Mouse (Mus musculus) liver, embryonic 14.5 days (tissue): Measurements from ENCODE around the gene Zfp607b. TPM values are rescaled to one million over a fixed set of nuclear protein-coding genes. Genes with fewer than 3 reads are reported as not detected.

ENCODE experiments used
- ATAC-seq: fragments of 200-750 bp; cut with Nextera tagmentation; 2 replicates; pipeline ENCODE4 v1.8.0; 2017; ENCODE audit warnings: moderate number of reproducible peaks, mild to moderate bottlenecking, moderate library complexity; ENCODE audit not compliant: insufficient read depth
- DNase-seq, 3 experiments: peaks; one replicate each; pipeline ENCODE4 v3.0.0-alpha.2; 2012 to 2013; ENCODE audit warnings: low read depth in 3 of 3, low spot score in 3 of 3
- H3K27ac ChIP-seq: fragments of 300-500 bp; sonication (generic); 2 replicates; pipeline ENCODE4 v1.5.1; 2014; ENCODE audit warnings: moderate library complexity, mild to moderate bottlenecking, control low read depth, inconsistent platforms
- H3K27me3 ChIP-seq: fragments of 300-500 bp; sonication (generic); 2 replicates; pipeline ENCODE4 v1.6.1; 2014; ENCODE audit warnings: mild to moderate bottlenecking, low read length, moderate library complexity; ENCODE audit not compliant: control insufficient read depth, insufficient read depth
- H3K36me3 ChIP-seq: fragments of 300-500 bp; sonication (generic); replicated peaks from 2 replicates; pipeline ENCODE4 v1.6.1; 2014; ENCODE audit warnings: low read depth; ENCODE audit not compliant: control insufficient read depth, insufficient read depth
- H3K4me1 ChIP-seq, 2 experiments: fragments of 200-500 bp in 1 of 2; fragments of 300-500 bp in 1 of 2; sonication (generic) in 1 of 2; replicated peaks; 2 replicates each; pipeline ENCODE4 v1.6.1; 2012 to 2014; ENCODE audit warnings: antibody characterized with exemption in 1 of 2, inconsistent platforms in 1 of 2, low read length in 1 of 2; ENCODE audit not compliant: control insufficient read depth in 2 of 2, insufficient read depth in 2 of 2
- H3K4me2 ChIP-seq: fragments of 300-500 bp; sonication (generic); 2 replicates; pipeline ENCODE4 v1.6.1; 2014; ENCODE audit warnings: low read depth, mild to moderate bottlenecking, control low read depth, moderate library complexity
- H3K4me3 ChIP-seq, 2 experiments: fragments of 200-500 bp in 1 of 2; fragments of 300-500 bp in 1 of 2; sonication (generic) in 1 of 2; 2 replicates each; pipeline ENCODE4 v1.5.1; 2012 to 2014; ENCODE audit warnings: low read depth in 2 of 2, low read length in 2 of 2, mild to moderate bottlenecking in 2 of 2, control low read depth in 1 of 2, inconsistent platforms in 1 of 2, moderate library complexity in 1 of 2; ENCODE audit not compliant: insufficient read depth in 1 of 2
- H3K9ac ChIP-seq: fragments of 300-500 bp; sonication (generic); replicated peaks from 2 replicates; pipeline ENCODE4 v1.6.1; 2014; ENCODE audit warnings: mild to moderate bottlenecking, control low read depth, moderate library complexity
- H3K9me3 ChIP-seq: fragments of 300-500 bp; sonication (generic); 2 replicates; pipeline ENCODE4 v1.6.1; 2016; ENCODE audit warnings: low read length, mixed read lengths; ENCODE audit not compliant: control insufficient read depth
- CTCF ChIP-seq: IDR thresholded peaks from 2 replicates; pipeline ENCODE4 v1.5.1; 2016; ENCODE audit warnings: antibody characterized with exemption, low read depth, control low read depth
- EP300 ChIP-seq: IDR thresholded peaks from 2 replicates; pipeline ENCODE4 v1.6.1; 2016; ENCODE audit warnings: antibody characterized with exemption, low read depth
- WGBS: fragments of 180-500 bp; shearing (Covaris S2); extraction: QIAGEN DNeasy Blood & Tissue Kit; methylation state at CpG from one replicate; pipeline ENCODE4 v1.1.7; 2014; ENCODE audit not compliant: insufficient replicate concordance; 5-methylcytosine and 5-hydroxymethylcytosine counted together
- polyA plus RNA-seq, 2 experiments: library from polyadenylated mRNA; depleted of rRNA in 1 of 2; stranded (reverse) in 1 of 2; unstranded in 1 of 2; fragments of >200 nt; fragmentation: Nextera tagmentation in 1 of 2; extraction: Ambion mirVana in 1 of 2; gene quantifications; 2 replicates each; pipeline versions ENCODE4 v1.2.1 to v1.2.3; 2012 to 2014

The Zfp607b gene
- polyA plus RNA-seq, 2 experiments: 0.19 to 0.25 TPM

DNA sequence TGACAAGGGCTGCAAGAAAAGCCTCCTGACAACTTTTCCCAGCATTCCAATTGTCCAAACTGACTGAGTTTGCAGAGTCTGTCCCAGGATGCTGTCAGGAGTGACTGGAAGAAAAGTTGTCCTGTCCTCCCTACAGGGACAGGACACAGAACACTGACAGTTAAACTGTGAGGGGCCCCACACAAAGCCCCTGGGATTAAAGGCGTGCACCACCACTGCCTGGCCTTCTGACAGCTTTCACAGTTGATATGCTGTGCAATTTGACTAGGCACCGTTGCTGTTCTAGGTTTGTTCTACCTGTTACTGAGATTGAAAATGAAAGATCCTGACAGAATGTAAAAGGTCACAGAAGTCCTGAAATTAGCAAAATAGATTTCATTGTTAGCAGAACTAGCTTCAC lies 38.3 kb downstream of the Zfp607b start:
- H3K9ac ChIP-seq: no peak overlapping the region

DNA sequence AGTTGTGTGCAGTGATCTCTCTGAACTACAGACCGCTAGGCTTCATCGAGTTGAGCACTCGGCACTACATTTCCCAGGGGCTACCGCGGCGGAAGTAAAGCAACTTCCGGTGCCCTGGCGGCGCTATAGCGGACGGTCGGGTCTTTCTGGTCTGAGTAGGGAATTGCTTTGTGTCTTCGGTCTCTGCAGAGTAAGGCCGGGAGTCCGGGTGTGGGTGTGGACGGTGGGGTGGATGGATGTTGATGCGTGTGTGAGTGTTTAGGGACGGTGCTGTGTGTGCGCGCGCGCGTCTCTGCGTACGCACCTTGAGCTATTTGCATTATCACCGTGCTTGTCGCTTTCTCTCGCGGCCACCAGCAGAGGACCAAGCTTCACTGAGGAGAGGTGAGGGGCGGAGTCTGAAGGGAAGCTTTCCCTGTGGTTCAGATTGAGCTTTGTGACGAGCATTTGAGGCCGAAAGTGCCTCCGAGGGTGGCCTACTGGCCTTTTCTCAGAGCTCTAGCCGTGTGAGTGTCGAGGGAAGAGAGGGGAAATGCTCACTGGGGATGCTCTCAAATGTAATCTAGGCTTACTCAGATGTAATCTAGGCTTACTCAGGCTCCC lies 42.2 kb downstream of the Zfp607b start, which contains the start of gene Zfp60:
Gene Zfp60 (plus strand): TSS at position 109 of the 603 bp plus-strand sequence.
- DNase-seq (peak; percentile 62 to 70 (median 62)), ATAC-seq (peak; percentile 89)
- Histone ChIP-seq H3K27me3 (no peaks in the 10 kb centered on the region), H3K27ac (peak within 1 kb of the TSS; percentile 70), H3K36me3 (no peaks in the 10 kb centered on the region), H3K9me3 (no peaks in the 10 kb centered on the region), H3K4me3 (peak within 1 kb of the TSS; percentile 73 to 93), H3K4me1 (peaks cover 2 to 9% of the 10 kb centered on the region in 2 experiments), H3K9ac (peak within 1 kb of the TSS; percentile 73), H3K4me2 (peak within 1 kb of the TSS; percentile 73)
- TF ChIP-seq EP300 (no peak), CTCF (peak; percentile 70)
- WGBS: under 1% methylated on average over 35 of the region's 35 CpGs

More for the DNA sequence above, 38.3 kb downstream of the Zfp607b start:
- ATAC-seq: no peak
- Histone ChIP-seq H3K27me3 (no peaks in the 10 kb centered on the region), H3K36me3 (no peaks in the 10 kb centered on the region), H3K9me3 (no peaks in the 10 kb centered on the region), H3K4me2 (no peak overlapping the region), H3K4me1 (peaks cover 2 to 4% of the 10 kb centered on the region in 2 experiments), H3K4me3 (no peak overlapping the region), H3K27ac (no peak overlapping the region)
- 58% methylated on average over 2 of the region's 2 CpGs for WGBS
- TF ChIP-seq EP300 (no peak), CTCF (no peak)
- no peak for DNase-seq

DNA sequence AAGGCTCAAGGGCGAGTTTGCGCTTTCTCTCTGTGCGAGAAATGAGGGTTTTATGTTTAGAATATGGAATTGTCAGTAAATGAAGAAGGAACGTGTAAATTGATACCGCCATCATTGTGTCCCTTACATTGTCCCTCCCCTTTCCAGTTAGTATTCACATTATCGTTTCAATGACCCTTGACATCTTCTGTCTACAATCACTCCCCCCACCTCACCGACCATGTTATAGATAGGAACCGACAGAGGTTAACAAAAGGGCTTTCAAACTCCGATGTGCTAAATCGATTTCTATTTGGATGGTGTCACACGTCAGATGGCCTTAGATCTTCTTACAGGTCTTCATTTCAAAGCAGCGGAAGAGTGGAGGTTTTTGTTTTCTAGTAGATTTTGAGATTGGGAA lies 42.8 kb downstream of the Zfp607b start:
- TF ChIP-seq EP300 (no peak), CTCF (no peak)
- Histone ChIP-seq H3K9me3 (no peaks in the 10 kb centered on the region), H3K36me3 (no peaks in the 10 kb centered on the region), H3K4me3 (peak overlapping the region; percentile 73 to 93), H3K9ac (peak overlapping the region; percentile 73), H3K27ac (no peak overlapping the region; the same call in 1 of the 2 replicates), H3K4me2 (peak overlapping the region; percentile 73), H3K4me1 (peaks cover 2 to 9% of the 10 kb centered on the region in 2 experiments), H3K27me3 (no peaks in the 10 kb centered on the region)
- WGBS: 19% methylated on average over 12 of the region's 12 CpGs
- ATAC-seq (no peak), DNase-seq (no peak)

DNA sequence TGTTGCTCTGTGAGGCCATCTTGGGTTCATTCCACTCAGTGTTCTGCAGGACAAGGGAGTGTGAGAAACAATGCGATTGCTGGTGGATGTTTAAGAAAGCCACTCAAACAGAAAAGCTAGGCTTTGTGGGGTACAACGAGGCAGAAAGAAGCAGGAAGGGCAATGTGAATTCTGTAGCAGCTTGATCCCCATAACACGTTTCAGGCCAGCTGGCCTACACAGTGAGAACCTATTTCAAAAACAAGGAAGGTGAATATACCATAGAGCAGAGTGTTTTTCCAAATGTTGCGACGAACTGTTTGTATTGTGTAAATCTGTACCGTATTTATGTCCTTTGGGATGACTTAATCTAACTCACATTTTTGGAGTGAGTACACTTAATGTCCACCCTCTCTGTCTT lies 43.4 kb downstream of the Zfp607b start:
- Histone ChIP-seq H3K4me2 (peak overlapping the region; percentile 73), H3K4me1 (peaks cover 2 to 9% of the 10 kb centered on the region in 2 experiments), H3K4me3 (no peak overlapping the region; a peak in 1 of 4 replicates), H3K9ac (no peak overlapping the region), H3K9me3 (no peaks in the 10 kb centered on the region), H3K27ac (no peak overlapping the region), H3K27me3 (no peaks in the 10 kb centered on the region), H3K36me3 (no peaks in the 10 kb centered on the region)
- 84% methylated on average over 6 of the region's 6 CpGs for WGBS
- DNase-seq (no peak), ATAC-seq (no peak)
- TF ChIP-seq CTCF (no peak), EP300 (no peak)

DNA sequence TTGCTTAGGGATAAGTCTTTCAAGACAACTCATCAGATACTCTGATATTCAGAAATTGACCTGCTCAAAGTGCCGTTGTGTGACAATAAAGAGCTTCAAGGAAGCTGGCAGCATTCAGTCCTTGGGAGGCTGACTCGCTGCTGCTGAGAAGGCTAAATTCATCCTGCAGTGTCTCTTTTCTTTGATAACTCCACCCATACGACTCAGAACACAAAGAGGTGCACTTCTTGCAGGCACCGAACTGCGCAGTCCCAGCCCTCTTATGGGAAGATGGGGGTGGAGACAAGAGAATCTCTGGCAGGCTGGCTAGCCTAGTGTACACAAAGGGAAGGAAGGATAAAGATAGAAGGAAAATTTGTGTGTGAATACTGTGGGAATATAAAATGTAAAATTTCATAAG lies 46.3 kb downstream of the Zfp607b start:
- peaks cover 11% of the 10 kb centered on the region for H3K36me3 ChIP-seq
- H3K4me2 ChIP-seq: no peak overlapping the region
- H3K27me3 ChIP-seq: no peaks in the 10 kb centered on the region
- TF ChIP-seq CTCF (no peak), EP300 (no peak)
- ATAC-seq (no peak), DNase-seq (no peak)
- WGBS: 79% methylated on average over 5 of the region's 5 CpGs
- H3K4me1 ChIP-seq: peaks cover 2 to 9% of the 10 kb centered on the region in 2 experiments
- no peak overlapping the region for H3K27ac ChIP-seq
- H3K4me3 ChIP-seq: no peak overlapping the region
- no peaks in the 10 kb centered on the region for H3K9me3 ChIP-seq
- H3K9ac ChIP-seq: no peak overlapping the region

Other genes starting within 250 kb of the Zfp607b start
- gene Sptbn4, start 241.7 kb upstream of the Zfp607b start, polyA plus RNA-seq (2012; rRNA removed): 0.06 TPM in 2 replicates
- 0.05 and 0.06 TPM in 2 replicates for gene Sptbn4, start 241.7 kb upstream of the Zfp607b start, polyA plus RNA-seq (2014; fragmentation: Nextera tagmentation; extraction: Ambion mirVana)
- gene Blvrb, start 241.4 kb upstream of the Zfp607b start, polyA plus RNA-seq (2012; rRNA removed): 673 and 878 TPM in 2 replicates
- 1,114 and 1,162 TPM in 2 replicates for gene Blvrb, start 241.4 kb upstream of the Zfp607b start, polyA plus RNA-seq (2014; fragmentation: Nextera tagmentation; extraction: Ambion mirVana)
- 22.6 and 24.0 TPM in 2 replicates for gene Sertad3, start 215.6 kb upstream of the Zfp607b start, polyA plus RNA-seq (2012; rRNA removed)
- gene Sertad3, start 215.6 kb upstream of the Zfp607b start, polyA plus RNA-seq (2014; fragmentation: Nextera tagmentation; extraction: Ambion mirVana): 22.5 and 25.3 TPM in 2 replicates
- gene Sertad1, start 202.4 kb upstream of the Zfp607b start, polyA plus RNA-seq (2012; rRNA removed): 9.9 and 13.5 TPM in 2 replicates
- 19.7 and 20.3 TPM in 2 replicates for gene Sertad1, start 202.4 kb upstream of the Zfp607b start, polyA plus RNA-seq (2014; fragmentation: Nextera tagmentation; extraction: Ambion mirVana)
- gene Prx, start 190.0 kb upstream of the Zfp607b start, polyA plus RNA-seq (2012; rRNA removed): 0.55 and 0.73 TPM in 2 replicates
- gene Prx, start 190.0 kb upstream of the Zfp607b start, polyA plus RNA-seq (2014; fragmentation: Nextera tagmentation; extraction: Ambion mirVana): 0.23 and 0.29 TPM in 2 replicates
- 0.49 and 0.50 TPM in 2 replicates for gene Hipk4, start 166.1 kb upstream of the Zfp607b start, polyA plus RNA-seq (2012; rRNA removed)
- gene Hipk4, start 166.1 kb upstream of the Zfp607b start, polyA plus RNA-seq (2014; fragmentation: Nextera tagmentation; extraction: Ambion mirVana): 0.06 TPM in 1 of 2 replicates, not detected in the other
- gene Pld3, start 136.1 kb upstream of the Zfp607b start, polyA plus RNA-seq (2012; rRNA removed): 48.9 and 55.9 TPM in 2 replicates
- 55.0 TPM in 2 replicates for gene Pld3, start 136.1 kb upstream of the Zfp607b start, polyA plus RNA-seq (2014; fragmentation: Nextera tagmentation; extraction: Ambion mirVana)
- gene 2310022A10Rik, start 136.1 kb upstream of the Zfp607b start, polyA plus RNA-seq (2012; rRNA removed): 13.8 and 14.9 TPM in 2 replicates
- gene 2310022A10Rik, start 136.1 kb upstream of the Zfp607b start, polyA plus RNA-seq (2014; fragmentation: Nextera tagmentation; extraction: Ambion mirVana): 12.7 and 14.6 TPM in 2 replicates
- 21.5 and 23.2 TPM in 2 replicates for gene Akt2, start 97.8 kb upstream of the Zfp607b start, polyA plus RNA-seq (2012; rRNA removed)
- 21.5 and 23.8 TPM in 2 replicates for gene Akt2, start 97.8 kb upstream of the Zfp607b start, polyA plus RNA-seq (2014; fragmentation: Nextera tagmentation; extraction: Ambion mirVana)
- 0.05 TPM in 1 of 2 replicates, not detected in the other for gene Ttc9b, start 35.4 kb upstream of the Zfp607b start, polyA plus RNA-seq (2012; rRNA removed)
- gene Ttc9b, start 35.4 kb upstream of the Zfp607b start, polyA plus RNA-seq (2014; fragmentation: Nextera tagmentation; extraction: Ambion mirVana): not detected in 2 replicates
- 3.4 and 3.5 TPM in 2 replicates for gene Map3k10, start 14.7 kb upstream of the Zfp607b start, polyA plus RNA-seq (2012; rRNA removed)
- gene Map3k10, start 14.7 kb upstream of the Zfp607b start, polyA plus RNA-seq (2014; fragmentation: Nextera tagmentation; extraction: Ambion mirVana): 1.00 and 1.0 TPM in 2 replicates
- 0.97 and 1.4 TPM in 2 replicates for gene Zfp60, start 42.0 kb downstream of the Zfp607b start, polyA plus RNA-seq (2012; rRNA removed)
- 3.1 and 4.5 TPM in 2 replicates for gene Zfp60, start 42.0 kb downstream of the Zfp607b start, polyA plus RNA-seq (2014; fragmentation: Nextera tagmentation; extraction: Ambion mirVana)
- 0.50 and 0.90 TPM in 2 replicates for gene Zfp626, start 117.9 kb downstream of the Zfp607b start, polyA plus RNA-seq (2012; rRNA removed)
- gene Zfp626, start 117.9 kb downstream of the Zfp607b start, polyA plus RNA-seq (2014; fragmentation: Nextera tagmentation; extraction: Ambion mirVana): 0.55 and 0.71 TPM in 2 replicates
- gene Zfp59, start 149.3 kb downstream of the Zfp607b start, polyA plus RNA-seq (2012; rRNA removed): 0.42 and 0.68 TPM in 2 replicates
- gene Zfp59, start 149.3 kb downstream of the Zfp607b start, polyA plus RNA-seq (2014; fragmentation: Nextera tagmentation; extraction: Ambion mirVana): 1.5 and 1.9 TPM in 2 replicates
- gene Zfp607a, start 168.2 kb downstream of the Zfp607b start, polyA plus RNA-seq (2012; rRNA removed): 0.35 and 0.59 TPM in 2 replicates
- 0.66 and 0.84 TPM in 2 replicates for gene Zfp607a, start 168.2 kb downstream of the Zfp607b start, polyA plus RNA-seq (2014; fragmentation: Nextera tagmentation; extraction: Ambion mirVana)
- 0.30 and 0.55 TPM in 2 replicates for gene Zfp974, start 240.1 kb downstream of the Zfp607b start, polyA plus RNA-seq (2012; rRNA removed)
- 0.80 and 0.91 TPM in 2 replicates for gene Zfp974, start 240.1 kb downstream of the Zfp607b start, polyA plus RNA-seq (2014; fragmentation: Nextera tagmentation; extraction: Ambion mirVana)